Mouse (Mus musculus) liver, adult 2 months (tissue): ENCODE results near the gene Frmd3.

Experiments used
- CTCF ChIP-seq: fragments of 200-500 bp; IDR thresholded peaks from 2 replicates; pipeline ENCODE4 v1.5.1; 2011; ENCODE audit warnings: low read depth, low read length, control low read depth
- POLR2A ChIP-seq: fragments of 200-500 bp; IDR thresholded peaks from 2 replicates; pipeline ENCODE4 v1.6.1; 2011; ENCODE audit warnings: low read length, control low read depth; ENCODE audit not compliant: insufficient read depth; ENCODE audit errors: extremely low read depth

DNA sequence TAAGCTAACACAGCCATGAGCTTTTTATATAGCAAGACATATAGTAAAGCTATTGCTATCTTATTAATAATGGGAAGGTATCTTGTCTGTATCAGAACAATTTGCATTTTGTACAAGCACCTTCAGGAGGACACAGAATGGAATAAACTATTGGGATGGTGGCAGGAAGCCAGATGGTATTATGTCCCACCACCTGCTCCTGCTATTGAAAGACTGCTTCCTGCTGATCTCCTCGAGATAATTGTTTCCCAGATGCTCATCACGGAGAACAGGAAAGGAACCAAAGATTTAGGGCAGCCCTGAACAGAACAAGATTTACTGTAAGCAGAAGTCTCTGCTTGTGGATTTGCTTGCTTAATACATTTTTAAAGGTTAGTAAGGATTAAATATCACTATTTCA lies 63.5 kb downstream of the Frmd3 start:
- TF ChIP-seq POLR2A (no peak), CTCF (no peak)
